Mouse (Mus musculus) CD4-positive helper T cell, adult 2 months (primary cell): ENCODE measurements around the gene Limd2.
"Not testable (repeated sequence)": the region's sequence is repeated elsewhere in the genome, so short reads cannot be mapped to it uniquely, and the experiment has no call there.

Source experiments
- DNase-seq: peaks from one replicate; pipeline ENCODE4 v3.0.0-alpha.2; 2012; ENCODE audit warnings: low read depth, missing footprints, low spot score

The Limd2 gene

DNA sequence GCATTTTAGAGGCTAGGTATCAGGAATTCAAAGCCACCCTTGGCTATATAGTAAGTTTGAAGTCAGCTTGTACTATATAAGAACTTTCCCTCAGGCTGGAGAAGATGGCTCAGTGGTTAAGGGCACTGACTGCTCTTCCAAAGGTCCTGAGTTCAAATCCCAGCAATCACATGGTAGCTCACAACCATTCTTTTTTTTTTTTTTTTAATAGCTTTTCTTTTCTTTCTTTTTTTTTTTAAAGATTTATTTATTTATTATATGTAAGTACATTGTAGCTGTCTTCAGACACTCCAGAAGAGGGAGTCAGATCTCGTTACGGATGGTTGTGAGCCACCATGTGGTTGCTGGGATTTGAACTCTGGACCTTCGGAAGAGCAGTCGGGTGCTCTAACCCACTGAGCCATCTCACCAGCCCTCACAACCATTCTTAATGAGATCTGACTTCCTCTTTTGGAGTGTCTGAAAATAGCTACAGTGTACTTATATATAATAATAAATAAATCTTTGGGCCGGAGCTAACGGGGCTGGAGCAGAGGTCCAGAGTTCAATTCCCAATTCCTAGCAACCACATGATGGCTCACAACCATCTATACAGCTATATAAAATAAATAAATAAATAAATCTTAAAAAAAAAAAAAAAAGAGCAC is 33.8 kb downstream of the Limd2 start:
- DNase-seq: not testable (repeated sequence)

- no peak for DNase-seq
Measured at GRCm38 (mm10) chr11:106125827-106126226, 34.8 kb downstream of the Limd2 start.

DNA sequence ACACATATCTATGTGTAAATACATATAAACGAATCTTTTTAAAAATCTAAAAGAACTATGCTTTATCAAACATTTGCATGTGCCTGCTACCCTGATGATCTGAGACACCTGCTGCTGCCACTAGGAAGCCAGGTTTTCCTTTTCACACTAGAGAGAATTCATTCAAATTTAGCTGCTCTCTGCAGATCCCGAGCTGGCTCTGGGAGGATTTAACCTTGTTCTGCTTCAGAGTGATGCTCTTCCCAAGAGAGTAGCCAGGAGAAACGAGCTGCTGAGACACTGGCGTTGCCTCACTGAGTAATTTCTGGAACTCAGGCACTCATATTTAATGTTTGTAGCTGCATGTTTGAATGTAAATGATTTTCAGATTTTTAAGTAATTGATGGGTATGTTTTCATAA is 35.9 kb downstream of the Limd2 start:
- DNase-seq: no peak

GRCm38 (mm10) chr11:106122736-106123135 is 37.9 kb downstream of the Limd2 start:
- peak; percentile 36 for DNase-seq

DNA sequence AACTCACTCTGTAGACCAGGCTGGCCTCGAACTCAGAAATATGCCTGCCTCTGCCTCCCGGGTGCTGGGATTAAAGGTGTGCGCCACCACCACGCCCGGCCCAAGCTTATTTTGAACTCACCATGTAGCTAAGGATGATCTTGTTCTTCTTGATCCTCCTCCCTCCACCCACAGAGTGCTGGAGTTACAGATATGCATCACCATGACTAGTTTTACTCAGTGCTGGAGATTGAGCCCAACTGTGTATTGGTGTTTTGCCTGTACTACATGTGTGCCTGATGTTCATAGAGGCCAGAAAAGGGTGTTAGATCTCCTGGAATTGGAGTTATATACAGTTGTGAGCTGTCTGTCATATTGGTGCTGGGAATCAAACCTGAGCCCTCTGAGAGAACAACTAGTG is 38.4 kb downstream of the Limd2 start:
- peak; percentile 27 for DNase-seq

DNA sequence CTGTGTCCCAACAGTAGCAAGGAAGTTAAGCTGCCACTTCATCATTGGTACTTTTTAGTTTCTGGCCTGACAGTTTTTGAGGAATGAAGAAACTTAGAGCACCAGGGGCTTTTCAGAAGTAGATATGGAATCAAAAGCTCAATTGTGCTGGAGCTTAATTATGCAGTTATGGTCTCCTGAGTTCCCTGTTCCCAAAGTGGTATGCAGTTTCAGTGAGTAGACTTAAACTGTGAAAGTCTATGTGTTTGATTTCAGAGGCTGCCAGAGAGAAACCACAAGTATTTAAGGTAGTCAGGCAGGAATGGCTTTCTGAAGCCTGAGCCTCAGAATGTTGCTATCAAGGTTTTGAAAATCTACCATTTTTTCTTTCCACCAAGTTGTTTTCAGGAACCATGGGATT is 49.0 kb downstream of the Limd2 start:
- no peak for DNase-seq
